Mouse (Mus musculus) limb, embryonic 13.5 days (tissue): Measurements from ENCODE around the gene Ssr1. TPM values are rescaled to one million over a fixed set of nuclear protein-coding genes. Genes with fewer than 3 reads are reported as not detected.

Experiments
- ATAC-seq: fragments of 200-750 bp; cut with Nextera tagmentation; 2 replicates; pipeline ENCODE4 v1.8.0; 2017; ENCODE audit warnings: low read depth, moderate number of reproducible peaks, moderate TSS enrichment; ENCODE audit not compliant: low FRiP score
- H3K27ac ChIP-seq: fragments of 300-500 bp; sonication (generic); 2 replicates; pipeline ENCODE4 v1.5.1; 2015; ENCODE audit warnings: inconsistent platforms, mild to moderate bottlenecking, moderate library complexity
- H3K27me3 ChIP-seq: fragments of 300-500 bp; sonication (generic); 2 replicates; pipeline ENCODE4 v1.6.1; 2015; ENCODE audit warnings: mild to moderate bottlenecking, inconsistent platforms
- H3K36me3 ChIP-seq: fragments of 300-500 bp; sonication (generic); 2 replicates; pipeline ENCODE4 v1.6.1; 2015; ENCODE audit warnings: inconsistent platforms, mild to moderate bottlenecking, moderate library complexity
- H3K4me1 ChIP-seq: fragments of 300-500 bp; sonication (generic); 2 replicates; pipeline ENCODE4 v1.6.1; 2015; ENCODE audit warnings: inconsistent platforms
- H3K4me2 ChIP-seq: fragments of 300-500 bp; sonication (generic); replicated peaks from 2 replicates; pipeline ENCODE4 v1.6.1; 2015; ENCODE audit warnings: inconsistent platforms, mild to moderate bottlenecking, moderate library complexity
- H3K4me3 ChIP-seq: fragments of 300-500 bp; sonication (generic); 2 replicates; pipeline ENCODE4 v1.5.1; 2015; ENCODE audit warnings: moderate library complexity, mild to moderate bottlenecking, inconsistent platforms
- H3K9ac ChIP-seq: fragments of 300-500 bp; sonication (generic); 2 replicates; pipeline ENCODE4 v1.6.1; 2015; ENCODE audit warnings: mild to moderate bottlenecking, inconsistent platforms
- H3K9me3 ChIP-seq: fragments of 300-500 bp; sonication (generic); 2 replicates; pipeline ENCODE4 v1.6.1; 2016; ENCODE audit warnings: inconsistent platforms
- WGBS: fragments of 180-500 bp; shearing (Covaris S2); methylation state at CpG from one replicate; pipeline ENCODE4 v1.1.7; 2015; 5-methylcytosine and 5-hydroxymethylcytosine counted together
- polyA plus RNA-seq: library from polyadenylated mRNA; unstranded; fragments of >200 nt; fragmentation: Nextera tagmentation; extraction: Ambion mirVana; gene quantifications from 2 replicates; pipeline ENCODE4 v1.2.1, GENCODE M21; 2015

The Ssr1 gene
- polyA plus RNA-seq, 1 experiment from 2014 or later: 143 TPM

DNA sequence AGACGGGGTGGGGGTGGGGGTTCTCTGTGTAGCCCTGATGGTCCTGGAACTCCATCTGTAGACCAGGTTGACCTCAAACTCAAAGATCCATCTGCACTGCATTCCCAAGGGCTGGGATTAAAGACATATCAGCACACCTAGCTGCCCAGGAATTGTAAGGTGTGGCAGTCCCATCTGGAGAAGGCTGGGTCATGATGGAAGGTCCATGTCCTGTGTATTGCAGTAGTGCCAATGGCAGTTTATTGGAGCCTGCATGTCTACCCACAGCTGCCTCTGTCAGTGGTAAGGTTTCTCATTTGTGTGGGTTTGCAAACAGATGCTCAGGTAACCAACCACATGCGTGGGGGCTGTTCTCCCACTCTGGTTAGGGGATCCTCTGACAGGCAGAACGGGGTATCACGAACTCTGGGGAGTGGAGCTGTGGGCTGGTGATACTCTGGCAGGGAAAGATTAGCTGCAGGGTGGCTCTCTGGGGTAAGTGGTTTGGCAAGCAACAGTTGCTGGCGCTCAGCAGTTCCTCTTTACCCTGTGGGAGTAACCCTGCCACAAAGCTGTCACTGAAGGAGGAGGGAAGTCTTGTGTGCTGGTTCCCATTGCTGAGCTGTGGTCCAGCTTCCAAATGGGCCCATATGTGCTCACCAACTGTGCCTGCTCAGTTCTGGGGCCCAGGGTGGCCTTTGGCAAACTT, 15.8 kb upstream of the Ssr1 start:
- Histone ChIP-seq H3K27me3 (no peaks in the 10 kb centered on the region), H3K4me2 (no peak overlapping the region), H3K27ac (no peak overlapping the region), H3K9me3 (no peaks in the 10 kb centered on the region), H3K9ac (no peak overlapping the region), H3K4me3 (no peak overlapping the region), H3K36me3 (no peaks in the 10 kb centered on the region), H3K4me1 (no peaks in the 10 kb centered on the region)
- no peak for ATAC-seq
- 82% methylated on average over 5 of the region's 5 CpGs for WGBS

DNA sequence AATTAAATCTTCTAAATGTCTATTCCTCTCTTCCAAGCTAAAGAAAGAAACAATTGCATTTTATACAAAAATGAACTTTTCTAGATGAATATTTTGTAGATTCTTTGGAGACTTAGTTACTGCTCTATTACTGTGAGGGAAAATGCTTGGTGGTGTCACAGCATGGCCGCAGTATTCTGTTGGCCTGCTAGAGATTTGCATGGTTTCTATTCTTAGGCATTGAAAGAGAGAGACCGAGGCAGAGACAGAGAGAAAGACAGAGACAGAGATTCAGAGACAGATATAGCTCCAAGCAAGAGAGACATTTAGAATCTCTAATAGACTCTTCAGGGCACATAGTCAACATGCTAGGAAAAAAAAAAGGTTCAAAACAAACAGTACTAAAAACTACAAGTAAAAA, 14.0 kb upstream of the Ssr1 start:
- WGBS: 88% methylated on average over 2 of the region's 2 CpGs

DNA sequence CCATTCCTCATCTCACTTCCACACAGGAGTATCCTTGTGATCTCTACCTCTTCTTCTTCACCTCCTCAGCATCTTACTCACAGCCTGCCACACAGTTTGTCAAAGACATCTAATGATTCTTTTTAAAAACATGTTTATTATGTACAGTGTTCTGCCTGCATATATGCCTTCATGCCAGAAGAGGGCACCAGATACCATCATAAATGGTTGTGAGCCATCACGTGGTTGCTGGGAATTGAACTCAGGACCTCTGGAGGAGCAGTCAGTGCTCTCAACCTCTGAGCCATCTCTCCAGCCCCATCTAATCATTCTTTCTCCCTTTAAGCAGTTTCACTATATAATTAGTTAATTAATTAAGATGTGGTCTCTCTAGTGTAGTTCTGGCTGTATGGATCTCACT, 8.4 kb upstream of the Ssr1 start:
- H3K4me1 ChIP-seq: no peaks in the 10 kb centered on the region
- H3K9ac ChIP-seq: no peak overlapping the region
- no peak for ATAC-seq
- WGBS: 36% methylated on average over 1 of the region's 1 CpGs
- H3K4me3 ChIP-seq: no peak overlapping the region
- H3K4me2 ChIP-seq: no peak overlapping the region
- H3K36me3 ChIP-seq: no peaks in the 10 kb centered on the region
- H3K9me3 ChIP-seq: no peaks in the 10 kb centered on the region
- no peak overlapping the region for H3K27ac ChIP-seq
- no peaks in the 10 kb centered on the region for H3K27me3 ChIP-seq

More for the DNA sequence above, 14.0 kb upstream of the Ssr1 start:
- Histone ChIP-seq H3K27ac (no peak overlapping the region), H3K4me3 (no peak overlapping the region), H3K4me2 (no peak overlapping the region), H3K27me3 (no peaks in the 10 kb centered on the region), H3K36me3 (no peaks in the 10 kb centered on the region), H3K4me1 (no peaks in the 10 kb centered on the region), H3K9me3 (no peaks in the 10 kb centered on the region), H3K9ac (no peak overlapping the region)
- ATAC-seq: no peak

DNA sequence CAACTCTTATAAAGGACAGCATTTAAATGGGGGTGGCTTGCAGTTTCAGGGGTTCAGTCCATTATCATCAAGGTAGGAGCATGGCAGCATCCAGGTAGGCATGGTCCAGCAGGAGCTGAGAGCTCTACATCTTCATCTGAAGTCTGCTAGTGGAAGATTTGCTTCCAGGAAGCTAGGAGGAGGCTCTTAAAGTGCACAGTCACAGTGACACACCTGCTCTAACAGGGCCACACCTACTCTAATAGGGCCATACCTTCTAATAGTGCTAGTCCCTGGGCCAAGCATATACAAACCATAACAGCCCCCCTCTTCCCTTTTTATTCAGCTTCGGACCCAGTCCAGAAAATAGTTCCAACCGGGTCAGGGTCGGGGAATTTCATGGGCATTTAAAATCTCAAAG, 5.7 kb upstream of the Ssr1 start:
- H3K27ac ChIP-seq: no peak overlapping the region
- no peaks in the 10 kb centered on the region for H3K9me3 ChIP-seq
- no peak overlapping the region for H3K4me3 ChIP-seq
- no peak overlapping the region for H3K4me2 ChIP-seq
- no peaks in the 10 kb centered on the region for H3K4me1 ChIP-seq
- 77% methylated on average over 3 of the region's 3 CpGs for WGBS
- H3K36me3 ChIP-seq: no peaks in the 10 kb centered on the region
- no peaks in the 10 kb centered on the region for H3K27me3 ChIP-seq
- H3K9ac ChIP-seq: no peak overlapping the region
- no peak for ATAC-seq

DNA sequence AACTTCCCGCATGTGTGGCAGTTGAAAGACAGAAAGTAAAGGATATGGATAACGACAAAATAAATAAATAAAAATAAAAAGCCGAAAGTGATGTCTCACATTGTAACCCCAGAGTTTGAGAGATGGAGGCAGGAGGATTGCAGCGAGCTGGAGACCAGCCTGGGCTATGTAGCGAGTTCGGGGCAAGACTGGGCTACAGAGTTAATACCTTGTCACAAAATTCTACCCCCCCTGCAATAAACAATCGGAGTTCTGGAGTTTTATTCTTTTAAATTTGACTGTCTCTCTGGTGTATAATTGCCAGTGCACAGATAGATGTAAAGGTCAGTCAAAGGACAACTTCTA, 360 bp upstream of the Ssr1 start:
- WGBS: 20% methylated on average over 7 of the region's 7 CpGs
- Histone ChIP-seq H3K9me3 (no peaks in the 10 kb centered on the region), H3K27me3 (no peaks in the 10 kb centered on the region), H3K9ac (peak overlapping the region; percentile 53; the same call in 1 of the 2 replicates), H3K4me1 (peaks cover 9% of the 10 kb centered on the region), H3K4me3 (peak overlapping the region; percentile 93), H3K27ac (no peak overlapping the region), H3K4me2 (peak overlapping the region; percentile 90), H3K36me3 (peaks cover 21% of the 10 kb centered on the region)
- peak; percentile 46 for ATAC-seq

DNA sequence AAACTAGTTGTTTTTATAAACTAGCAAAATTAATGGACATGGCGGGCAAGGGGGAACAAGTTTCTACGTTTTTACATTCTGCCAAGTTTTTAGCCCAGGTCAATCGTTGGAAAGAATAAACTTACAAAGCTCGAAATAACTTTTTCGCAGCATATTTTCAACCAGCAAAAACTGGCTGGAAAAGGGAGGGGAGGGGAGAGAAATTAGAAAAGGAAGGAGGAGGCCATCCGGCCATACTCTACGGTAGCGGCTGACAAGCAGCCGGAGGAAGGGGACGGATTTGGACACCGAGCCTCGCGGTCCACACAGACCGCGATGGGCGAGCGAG, 677 bp downstream of the Ssr1 start:
- Histone ChIP-seq H3K27me3 (no peaks in the 10 kb centered on the region), H3K9me3 (no peaks in the 10 kb centered on the region), H3K4me3 (peak overlapping the region; percentile 93), H3K9ac (peak overlapping the region; percentile 96), H3K36me3 (peaks cover 32% of the 10 kb centered on the region), H3K4me1 (peaks cover 9% of the 10 kb centered on the region), H3K27ac (peak overlapping the region; percentile 93), H3K4me2 (peak overlapping the region; percentile 90)
- under 1% methylated on average over 17 of the region's 17 CpGs for WGBS
- ATAC-seq: no peak

DNA sequence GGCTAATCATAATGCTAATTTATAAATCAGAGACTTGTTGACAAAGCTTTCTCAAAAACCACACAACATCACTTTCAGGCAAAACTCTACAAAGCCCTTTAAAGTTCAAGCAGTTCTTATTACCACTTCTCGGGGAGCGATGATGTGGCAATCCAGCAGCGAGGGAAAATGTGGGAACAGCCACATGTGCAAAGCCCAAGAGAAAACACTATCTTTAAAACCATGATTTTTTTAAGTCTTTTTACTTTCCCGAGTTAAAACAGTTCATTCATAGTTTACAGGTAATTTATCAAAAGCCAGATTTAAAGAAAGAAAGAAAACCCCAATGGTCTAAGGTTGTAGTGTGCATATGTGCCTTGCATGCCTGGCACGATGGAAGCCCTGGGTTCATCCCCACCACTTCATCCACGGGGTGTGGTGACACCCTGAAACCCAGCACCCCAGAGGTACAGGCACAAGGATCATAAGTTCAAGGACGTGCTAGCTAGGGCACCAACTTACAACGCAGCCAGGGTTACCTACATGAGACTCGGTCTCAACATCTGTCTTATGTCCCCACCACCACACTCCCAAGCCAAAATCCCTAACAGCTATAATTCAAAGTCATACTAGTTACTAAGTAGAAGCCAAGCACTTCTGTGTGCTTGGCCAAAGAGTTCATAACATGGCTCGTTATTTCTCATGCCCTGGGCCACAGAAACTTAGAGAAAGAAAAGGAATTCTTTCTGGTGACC, 1.2 kb downstream of the Ssr1 start:
- Histone ChIP-seq H3K27me3 (no peaks in the 10 kb centered on the region), H3K36me3 (peaks cover 37% of the 10 kb centered on the region), H3K4me2 (peak overlapping the region; percentile 90), H3K9ac (peak overlapping the region; percentile 96), H3K4me1 (peaks cover 9% of the 10 kb centered on the region), H3K4me3 (peak overlapping the region; percentile 93), H3K9me3 (no peaks in the 10 kb centered on the region), H3K27ac (peak overlapping the region; percentile 93; the same call in 1 of the 2 replicates)
- ATAC-seq: no peak
- 7% methylated on average over 10 of the region's 10 CpGs for WGBS

DNA sequence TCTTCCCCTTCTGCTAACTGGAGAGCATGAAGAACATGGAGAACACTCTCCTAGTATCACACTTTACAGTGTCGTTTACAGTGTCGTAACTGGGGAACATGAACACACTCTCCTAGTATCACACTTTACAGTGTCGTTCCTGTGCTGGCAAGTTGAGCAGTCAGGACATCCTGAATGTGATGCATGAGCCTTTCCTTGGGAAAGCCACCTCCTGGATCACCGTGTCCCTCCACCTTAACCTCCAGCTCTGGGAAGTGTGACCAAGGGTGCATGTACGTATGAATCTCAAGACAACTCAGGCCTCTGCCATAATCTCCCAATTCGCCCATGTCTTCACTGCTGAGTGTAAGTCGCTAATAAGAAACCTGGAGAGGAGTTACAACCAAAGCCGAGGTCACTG, 4.3 kb downstream of the Ssr1 start:
- Histone ChIP-seq H3K36me3 (peaks cover 63% of the 10 kb centered on the region), H3K4me3 (no peak overlapping the region)
- WGBS: 87% methylated on average over 8 of the region's 8 CpGs

DNA sequence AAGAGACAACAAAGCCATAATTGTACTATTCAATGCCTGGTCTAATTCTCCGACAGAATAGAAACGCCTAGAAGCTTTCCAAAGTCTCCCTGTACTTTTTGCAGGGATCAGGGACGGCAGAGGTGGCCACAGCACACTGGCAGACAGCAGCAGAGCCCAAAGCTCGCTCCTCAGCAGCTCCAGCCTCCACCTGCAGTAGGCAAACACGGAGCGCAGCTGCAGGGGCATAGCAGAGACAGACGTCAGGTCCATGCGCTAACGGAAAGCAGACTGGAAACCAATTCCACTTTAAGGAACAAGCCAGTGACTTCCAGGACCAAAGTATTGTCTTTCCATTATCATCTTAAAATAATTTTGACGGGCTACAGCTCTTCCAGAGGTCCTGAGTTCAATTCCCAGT, 7.9 kb downstream of the Ssr1 start:
- Histone ChIP-seq H3K4me3 (no peak overlapping the region), H3K4me1 (no peaks in the 10 kb centered on the region), H3K9me3 (no peaks in the 10 kb centered on the region), H3K4me2 (no peak overlapping the region), H3K27ac (no peak overlapping the region), H3K9ac (no peak overlapping the region), H3K27me3 (no peaks in the 10 kb centered on the region), H3K36me3 (peaks cover 90% of the 10 kb centered on the region)
- no peak for ATAC-seq
- WGBS: 84% methylated on average over 10 of the region's 10 CpGs

More for the DNA sequence above, 4.3 kb downstream of the Ssr1 start:
- no peaks in the 10 kb centered on the region for H3K27me3 ChIP-seq
- no peak overlapping the region for H3K9ac ChIP-seq
- no peak for ATAC-seq
- no peaks in the 10 kb centered on the region for H3K9me3 ChIP-seq
- no peak overlapping the region for H3K27ac ChIP-seq
- H3K4me2 ChIP-seq: no peak overlapping the region
- H3K4me1 ChIP-seq: peaks cover 9% of the 10 kb centered on the region

DNA sequence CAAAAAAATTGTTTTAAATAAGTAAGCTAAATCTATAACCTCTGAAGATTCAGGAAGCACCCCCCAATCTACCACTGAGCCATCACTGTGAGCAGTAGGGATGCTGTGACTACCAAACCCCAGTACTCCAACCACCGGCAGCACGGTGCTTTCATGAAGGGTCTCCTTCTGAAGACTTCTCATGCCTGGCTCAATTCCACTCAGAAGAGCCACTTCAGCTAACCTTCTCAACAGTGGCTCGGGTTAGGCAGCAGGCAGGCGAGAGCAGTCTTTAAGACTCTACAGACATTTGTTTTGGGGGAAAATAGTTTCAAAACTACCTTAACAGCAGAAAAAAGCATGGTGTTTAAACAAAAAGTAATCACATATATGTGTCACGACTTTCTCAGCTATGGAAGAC, 13.0 kb downstream of the Ssr1 start:
- 92% methylated on average over 5 of the region's 5 CpGs for WGBS
- H3K9me3 ChIP-seq: no peaks in the 10 kb centered on the region
- ATAC-seq: no peak
- no peaks in the 10 kb centered on the region for H3K4me1 ChIP-seq
- no peaks in the 10 kb centered on the region for H3K27me3 ChIP-seq
- peaks cover 83% of the 10 kb centered on the region for H3K36me3 ChIP-seq
- no peak overlapping the region for H3K4me3 ChIP-seq
- H3K9ac ChIP-seq: no peak overlapping the region
- no peak overlapping the region for H3K4me2 ChIP-seq
- no peak overlapping the region for H3K27ac ChIP-seq

DNA sequence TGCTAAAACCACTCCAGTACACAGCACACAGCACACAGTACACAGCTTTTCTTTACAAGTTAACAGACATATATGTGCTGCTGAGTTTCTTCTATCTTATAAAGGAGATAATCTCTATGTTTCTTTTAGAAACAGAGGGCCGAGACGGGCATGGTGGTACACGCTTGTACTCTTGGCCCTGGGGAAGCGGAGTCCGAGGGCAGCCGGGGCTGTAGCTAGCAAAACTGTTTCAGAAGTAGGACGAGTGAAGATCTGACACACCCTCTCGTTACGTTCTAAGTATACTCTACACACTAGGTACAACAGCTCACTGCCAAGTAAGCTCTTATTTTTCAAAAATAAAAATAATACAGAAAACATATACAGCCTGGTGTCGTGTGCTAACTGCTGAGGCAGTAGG, 13.7 kb downstream of the Ssr1 start:
- WGBS: 95% methylated on average over 10 of the region's 10 CpGs
- H3K9me3 ChIP-seq: no peaks in the 10 kb centered on the region

DNA sequence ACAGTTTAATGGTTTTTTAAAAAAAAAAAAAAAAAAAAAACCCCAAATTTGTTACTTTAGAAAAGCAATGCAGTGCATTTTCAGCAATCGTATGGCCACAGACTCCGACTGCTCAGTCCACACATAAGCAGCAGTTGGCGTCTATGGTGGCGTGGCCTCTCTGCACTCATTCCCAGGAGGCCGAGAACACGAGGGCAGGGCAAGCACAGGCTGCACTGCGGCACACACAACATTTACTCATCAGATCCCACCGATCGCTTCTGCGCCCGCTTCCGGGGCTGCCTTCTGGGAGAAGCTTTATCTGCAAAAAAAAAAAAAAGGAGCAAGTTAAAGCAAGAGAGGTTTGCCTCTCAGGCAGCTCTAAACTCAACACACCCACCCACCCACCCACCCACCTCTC, 14.5 kb downstream of the Ssr1 start:
- Histone ChIP-seq H3K27ac (no peak overlapping the region), H3K9ac (no peak overlapping the region), H3K4me2 (no peak overlapping the region), H3K9me3 (no peaks in the 10 kb centered on the region), H3K36me3 (peaks cover 72% of the 10 kb centered on the region), H3K4me3 (no peak overlapping the region), H3K4me1 (no peaks in the 10 kb centered on the region), H3K27me3 (no peaks in the 10 kb centered on the region)
- ATAC-seq: no peak
- 94% methylated on average over 12 of the region's 12 CpGs for WGBS

More for the DNA sequence above, 13.7 kb downstream of the Ssr1 start:
- no peak for ATAC-seq
- no peak overlapping the region for H3K9ac ChIP-seq
- no peaks in the 10 kb centered on the region for H3K4me1 ChIP-seq
- H3K27me3 ChIP-seq: no peaks in the 10 kb centered on the region
- no peak overlapping the region for H3K4me3 ChIP-seq
- peaks cover 77% of the 10 kb centered on the region for H3K36me3 ChIP-seq
- H3K27ac ChIP-seq: no peak overlapping the region
- H3K4me2 ChIP-seq: no peak overlapping the region

DNA sequence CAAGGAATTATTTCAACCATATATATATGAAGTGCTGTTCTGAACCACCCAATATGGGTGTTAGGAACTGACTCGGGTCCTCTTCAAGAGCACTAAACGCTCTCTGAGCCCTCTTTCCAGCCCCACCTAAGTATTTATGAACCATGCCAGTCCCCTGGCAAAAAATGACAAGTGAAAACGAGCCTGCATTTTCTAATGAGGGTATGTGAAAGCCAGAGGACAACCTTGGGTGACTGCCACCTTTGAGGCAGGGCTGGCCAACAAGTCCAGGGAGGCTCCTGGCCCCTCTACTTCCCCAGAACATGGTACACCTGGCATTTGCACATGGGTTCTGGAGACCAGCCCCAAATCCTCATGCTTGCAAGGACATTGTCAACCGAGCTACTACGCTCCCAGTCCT, 19.3 kb downstream of the Ssr1 start:
- Histone ChIP-seq H3K27ac (no peak overlapping the region), H3K4me1 (0 out of 2 replicates have a peak, but pooled peaks cover 6% of the 10 kb centered on the region), H3K9me3 (no peaks in the 10 kb centered on the region), H3K27me3 (no peaks in the 10 kb centered on the region), H3K4me2 (no peak overlapping the region), H3K36me3 (peaks cover 31% of the 10 kb centered on the region), H3K4me3 (no peak overlapping the region), H3K9ac (no peak overlapping the region)
- ATAC-seq: no peak; the same call in 1 of the 2 replicates
- 81% methylated on average over 5 of the region's 5 CpGs for WGBS
